Mouse (Mus musculus): ENCODE results near the gene Ntrk2.

Gene Ntrk2

GRCm38 (mm10) chr13:58924486-58924885 lies 118.1 kb downstream of the Ntrk2 start:
- no peak for DNase-seq (ENCODE audit: low spot score)

- no peak for DNase-seq (ENCODE audit: low spot score)
Observed at GRCm38 (mm10) chr13:58927186-58927585, 120.8 kb downstream of the Ntrk2 start.

- DNase-seq (ENCODE audit: low spot score): no peak
Observed at GRCm38 (mm10) chr13:58927656-58928226, 121.4 kb downstream of the Ntrk2 start.

GRCm38 (mm10) chr13:58928668-58929436 lies 122.5 kb downstream of the Ntrk2 start:
- no peak for DNase-seq (ENCODE audit: low spot score)

GRCm38 (mm10) chr13:58930161-58930560 lies 123.8 kb downstream of the Ntrk2 start:
- no peak for DNase-seq (ENCODE audit: low spot score)

GRCm38 (mm10) chr13:58933126-58933525 lies 126.8 kb downstream of the Ntrk2 start:
- no peak for DNase-seq (ENCODE audit: low spot score)

- DNase-seq (ENCODE audit: low spot score): no peak
Observed at GRCm38 (mm10) chr13:58934576-58935110, 128.3 kb downstream of the Ntrk2 start.

- DNase-seq (ENCODE audit: low spot score): no peak
Observed at GRCm38 (mm10) chr13:58935956-58936495, 129.7 kb downstream of the Ntrk2 start.

- DNase-seq (ENCODE audit: low spot score): no peak
Observed at GRCm38 (mm10) chr13:58937884-58938283, 131.5 kb downstream of the Ntrk2 start.

- DNase-seq (ENCODE audit: low spot score): no peak
Observed at GRCm38 (mm10) chr13:58938464-58938863, 132.1 kb downstream of the Ntrk2 start.

GRCm38 (mm10) chr13:58940208-58940607 lies 133.8 kb downstream of the Ntrk2 start:
- no peak for DNase-seq (ENCODE audit: low spot score)

GRCm38 (mm10) chr13:58940798-58941197 lies 134.4 kb downstream of the Ntrk2 start:
- no peak for DNase-seq (ENCODE audit: low spot score)

- no peak for DNase-seq (ENCODE audit: low spot score)
Observed at GRCm38 (mm10) chr13:58945781-58946180, 139.4 kb downstream of the Ntrk2 start.

- DNase-seq (ENCODE audit: low spot score): no peak
Observed at GRCm38 (mm10) chr13:58946589-58946988, 140.2 kb downstream of the Ntrk2 start.

- DNase-seq (ENCODE audit: low spot score): no peak
Observed at GRCm38 (mm10) chr13:58947056-58947455, 140.7 kb downstream of the Ntrk2 start.

GRCm38 (mm10) chr13:58954331-58954730 lies 148.0 kb downstream of the Ntrk2 start:
- no peak for DNase-seq (ENCODE audit: low spot score)

- no peak for DNase-seq (ENCODE audit: low spot score)
Observed at GRCm38 (mm10) chr13:58954764-58955163, 148.4 kb downstream of the Ntrk2 start.

GRCm38 (mm10) chr13:58955237-58955777 lies 148.9 kb downstream of the Ntrk2 start:
- no peak for DNase-seq (ENCODE audit: low spot score)

GRCm38 (mm10) chr13:58958171-58958904 lies 152.0 kb downstream of the Ntrk2 start:
- DNase-seq (ENCODE audit: low spot score): no peak

- DNase-seq (ENCODE audit: low spot score): no peak
Observed at GRCm38 (mm10) chr13:58960321-58960720, 154.0 kb downstream of the Ntrk2 start.

- no peak for DNase-seq (ENCODE audit: low spot score)
Observed at GRCm38 (mm10) chr13:58964701-58965359, 158.5 kb downstream of the Ntrk2 start.

- no peak for DNase-seq (ENCODE audit: low spot score)
Observed at GRCm38 (mm10) chr13:58965826-58966225, 159.5 kb downstream of the Ntrk2 start.
